Mouse (Mus musculus) heart, embryonic 16.5 days (tissue): Measurements from ENCODE around the gene Wsb2. TPM values are rescaled to one million over a fixed set of nuclear protein-coding genes. Genes with fewer than 3 reads are reported as not detected.
"Not testable (repeated sequence)": the region's sequence is repeated elsewhere in the genome, so short reads cannot be mapped to it uniquely, and the experiment has no call there.

Experiments
- ATAC-seq: fragments of 200-750 bp; cut with Nextera tagmentation; replicated peaks from 2 replicates; pipeline ENCODE4 v1.8.0; 2017; ENCODE audit warnings: moderate number of reproducible peaks; ENCODE audit not compliant: insufficient read depth, low FRiP score; ENCODE audit errors: extremely low read depth
- H3K27ac ChIP-seq: fragments of 300-500 bp; sonication (generic); 2 replicates; pipeline ENCODE4 v1.5.1; 2014; ENCODE audit warnings: mild to moderate bottlenecking, low read length, control low read depth, moderate library complexity
- H3K27me3 ChIP-seq: fragments of 300-500 bp; sonication (generic); 2 replicates; pipeline ENCODE4 v1.6.1; 2014; ENCODE audit warnings: low read length, mixed read lengths; ENCODE audit not compliant: control insufficient read depth, insufficient read depth
- H3K36me3 ChIP-seq: fragments of 300-500 bp; sonication (generic); 2 replicates; pipeline ENCODE4 v1.6.1; 2014; ENCODE audit not compliant: control insufficient read depth, insufficient read depth
- H3K4me1 ChIP-seq: fragments of 300-500 bp; sonication (generic); 2 replicates; pipeline ENCODE4 v1.6.1; 2014; ENCODE audit warnings: low read length, mixed read lengths; ENCODE audit not compliant: control insufficient read depth, insufficient read depth
- H3K4me2 ChIP-seq: fragments of 300-500 bp; sonication (generic); 2 replicates; pipeline ENCODE4 v1.6.1; 2014; ENCODE audit warnings: low read depth, mild to moderate bottlenecking, control low read depth, low read length
- H3K4me3 ChIP-seq: fragments of 300-500 bp; sonication (generic); 2 replicates; pipeline ENCODE4 v1.5.1; 2014; ENCODE audit warnings: mild to moderate bottlenecking, control low read depth, low read length
- H3K9ac ChIP-seq: fragments of 300-500 bp; sonication (generic); 2 replicates; pipeline ENCODE4 v1.6.1; 2014; ENCODE audit warnings: low read length, control low read depth
- H3K9me3 ChIP-seq: fragments of 300-500 bp; sonication (generic); replicated peaks from 2 replicates; pipeline ENCODE4 v1.6.1; 2016; ENCODE audit warnings: low read length; ENCODE audit not compliant: control insufficient read depth
- WGBS: fragments of 180-500 bp; shearing (Covaris S2); extraction: QIAGEN DNeasy Blood & Tissue Kit; methylation state at CpG from one replicate; pipeline ENCODE4 v1.1.7; 2014; 5-methylcytosine and 5-hydroxymethylcytosine counted together
- polyA plus RNA-seq: library from polyadenylated mRNA; unstranded; fragments of >200 nt; fragmentation: Nextera tagmentation; extraction: Ambion mirVana; gene quantifications from 2 replicates; pipeline ENCODE4 v1.2.1, GENCODE M21; 2015

Gene Wsb2
- polyA plus RNA-seq, 1 experiment from 2014 or later, result 75.1 TPM

DNA sequence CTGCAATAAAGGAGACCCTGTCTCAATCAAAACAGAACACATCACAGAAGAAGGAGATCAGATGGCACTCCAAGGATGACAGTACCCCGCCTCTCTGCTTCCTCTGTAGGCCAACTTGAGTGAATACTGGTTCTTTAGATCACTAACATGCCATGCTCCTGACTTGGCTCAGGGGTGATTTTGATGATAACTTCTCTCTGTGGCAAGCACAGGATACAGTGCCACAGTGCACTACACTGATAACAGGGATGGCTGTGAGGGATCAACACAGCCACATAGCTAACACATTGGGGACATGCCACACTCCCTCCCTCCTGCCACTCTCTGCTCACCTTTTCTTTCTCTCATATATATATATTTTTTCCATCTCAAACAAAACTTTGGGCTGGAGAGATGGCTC, 33.8 kb downstream of the Wsb2 start:
- WGBS, result 81% methylated on average over 1 of the region's 1 CpGs
- Histone ChIP-seq H3K27ac (no peak overlapping the region), H3K27me3 (no peaks in the 10 kb centered on the region), H3K9ac (no peak overlapping the region), H3K4me3 (no peak overlapping the region), H3K36me3 (no peaks in the 10 kb centered on the region), H3K4me1 (peaks cover 6% of the 10 kb centered on the region), H3K4me2 (no peak overlapping the region), H3K9me3 (peaks cover 8% of the 10 kb centered on the region; the same call in 1 of the 2 replicates)
- no peak for ATAC-seq

DNA sequence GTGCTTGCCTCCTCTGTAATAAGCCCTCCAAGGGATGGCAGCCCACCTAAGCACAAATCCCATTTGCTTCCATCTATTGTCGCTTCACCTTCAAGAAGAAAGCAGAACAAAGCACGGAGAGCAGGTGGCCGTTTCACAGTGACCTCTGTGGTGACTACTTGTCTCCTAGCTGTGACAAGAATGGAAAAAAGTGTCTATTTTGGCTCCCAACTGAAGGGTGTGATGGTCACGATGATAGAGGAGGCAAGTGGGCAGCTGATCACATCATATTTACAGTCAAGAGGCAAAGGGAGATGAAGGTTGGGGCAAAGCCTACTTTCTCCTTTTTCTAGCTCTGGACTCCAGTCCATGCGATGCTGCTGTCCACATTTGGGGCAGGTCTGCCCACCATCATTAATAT, 38.7 kb downstream of the Wsb2 start:
- Histone ChIP-seq H3K27ac (no peak overlapping the region), H3K27me3 (no peaks in the 10 kb centered on the region), H3K9ac (no peak overlapping the region), H3K4me2 (no peak overlapping the region), H3K4me1 (no peaks in the 10 kb centered on the region), H3K4me3 (no peak overlapping the region), H3K36me3 (no peaks in the 10 kb centered on the region), H3K9me3 (peaks cover 8% of the 10 kb centered on the region; the same call in 1 of the 2 replicates)
- 77% methylated on average over 5 of the region's 5 CpGs for WGBS
- ATAC-seq, result no peak

DNA sequence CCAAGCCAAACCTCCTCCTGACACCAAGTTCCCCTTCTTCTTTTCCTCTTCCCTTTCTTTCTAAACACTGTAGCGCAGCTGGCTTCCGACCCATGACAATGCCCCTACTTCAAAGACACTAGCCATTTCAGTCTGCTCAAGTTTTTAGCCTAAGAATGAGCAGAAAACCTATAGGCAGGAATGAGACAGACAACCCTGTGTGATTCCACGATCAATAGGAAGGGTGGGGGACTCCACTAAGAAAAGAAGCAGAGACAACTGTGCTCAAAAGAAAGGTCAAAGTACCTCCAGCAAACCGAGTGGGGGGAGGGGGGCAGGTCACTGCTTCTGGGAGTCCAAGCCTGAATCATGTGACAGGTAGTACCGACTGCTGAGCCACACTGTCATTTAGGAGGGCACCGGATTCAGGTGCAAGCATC, 39.5 kb downstream of the Wsb2 start:
- H3K4me3 ChIP-seq, result no peak overlapping the region
- no peak overlapping the region for H3K9ac ChIP-seq
- no peak overlapping the region for H3K4me2 ChIP-seq
- H3K4me1 ChIP-seq, result no peaks in the 10 kb centered on the region
- H3K36me3 ChIP-seq, result no peaks in the 10 kb centered on the region
- WGBS, result 68% methylated on average over 6 of the region's 6 CpGs
- no peak overlapping the region for H3K27ac ChIP-seq
- H3K9me3 ChIP-seq, result 0 out of 2 replicates have a peak, but pooled peaks cover 2% of the 10 kb centered on the region
- no peaks in the 10 kb centered on the region for H3K27me3 ChIP-seq
- ATAC-seq, result no peak

DNA sequence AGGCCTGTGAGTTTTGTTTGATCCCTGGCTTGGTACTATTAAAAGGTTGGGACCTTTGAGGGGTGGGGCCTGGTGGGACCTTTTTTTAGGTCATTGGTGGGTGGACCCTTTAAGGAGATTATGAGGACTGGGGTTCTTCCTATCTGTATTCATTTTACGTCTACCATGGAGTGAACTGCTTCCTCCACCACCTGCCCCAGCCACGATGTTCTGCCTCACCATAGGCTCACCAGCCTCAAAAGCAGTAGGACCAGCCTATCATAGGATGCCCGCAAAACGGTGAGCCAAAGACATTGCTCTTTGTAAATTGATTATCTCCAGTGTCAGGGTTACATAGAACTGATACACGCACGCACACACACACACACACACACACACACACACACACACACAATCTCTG, 40.3 kb downstream of the Wsb2 start:
- no peak overlapping the region for H3K27ac ChIP-seq
- H3K36me3 ChIP-seq, result no peaks in the 10 kb centered on the region
- no peak overlapping the region for H3K4me3 ChIP-seq
- no peak overlapping the region for H3K9ac ChIP-seq
- H3K4me1 ChIP-seq, result no peaks in the 10 kb centered on the region
- no peaks in the 10 kb centered on the region for H3K27me3 ChIP-seq
- no peak overlapping the region for H3K4me2 ChIP-seq
- no peak for ATAC-seq
- 0 out of 2 replicates have a peak, but pooled peaks cover 2% of the 10 kb centered on the region for H3K9me3 ChIP-seq
- WGBS, result 71% methylated on average over 6 of the region's 6 CpGs

DNA sequence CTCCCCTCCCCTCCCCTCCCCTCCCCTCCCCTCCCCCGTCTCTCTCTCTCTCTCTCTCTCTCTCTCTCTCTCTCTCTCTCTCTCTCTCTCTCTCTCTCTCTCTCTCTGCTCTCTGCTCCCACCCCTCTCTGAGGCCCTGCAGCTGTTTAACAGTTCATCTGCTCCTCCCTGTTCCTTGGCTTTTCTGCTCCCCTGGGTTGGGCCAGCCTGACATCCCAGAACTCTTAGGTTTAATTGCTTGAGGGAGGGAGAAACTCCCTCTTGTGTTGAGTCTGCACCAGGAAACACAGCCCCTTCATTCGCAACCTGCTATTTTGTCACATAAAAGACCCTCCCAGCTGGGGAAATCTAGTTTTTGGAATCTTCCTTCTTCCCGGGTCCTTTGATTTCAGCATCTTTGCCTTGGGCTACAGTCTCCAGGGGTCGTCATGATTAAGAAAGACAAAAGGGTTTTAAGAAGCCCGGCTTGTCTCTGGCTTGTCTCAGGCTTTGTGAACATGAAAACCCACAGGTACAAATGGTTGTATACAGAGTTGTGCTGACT, 41.0 kb downstream of the Wsb2 start:
- H3K9me3 ChIP-seq, result 0 out of 2 replicates have a peak, but pooled peaks cover 2% of the 10 kb centered on the region
- H3K27me3 ChIP-seq, result no peaks in the 10 kb centered on the region
- no peak overlapping the region for H3K9ac ChIP-seq
- 60% methylated on average over 4 of the region's 5 CpGs for WGBS
- H3K36me3 ChIP-seq, result no peaks in the 10 kb centered on the region
- no peak for ATAC-seq
- no peak overlapping the region for H3K4me3 ChIP-seq
- H3K27ac ChIP-seq, result no peak overlapping the region
- H3K4me1 ChIP-seq, result no peaks in the 10 kb centered on the region
- H3K4me2 ChIP-seq, result no peak overlapping the region

DNA sequence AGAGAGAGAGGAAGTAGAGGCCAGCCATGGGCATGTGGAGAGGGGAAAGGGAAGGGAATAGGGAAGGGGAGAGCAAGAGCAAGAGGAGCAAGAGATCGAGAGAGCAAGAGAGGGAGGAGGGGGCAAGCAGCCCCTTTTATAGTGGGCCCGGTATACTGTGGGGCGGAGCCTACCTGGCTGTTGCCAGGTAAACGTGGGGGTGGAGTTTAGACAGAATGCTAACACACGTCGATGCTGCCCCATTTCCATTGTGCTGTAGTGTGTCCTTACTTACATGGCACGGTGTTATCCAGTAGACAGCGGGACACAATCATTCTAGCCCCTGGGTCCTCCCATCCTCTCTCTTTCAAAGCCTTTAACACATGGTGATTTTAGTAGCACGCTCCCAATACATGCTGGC, 42.2 kb downstream of the Wsb2 start:
- no peak overlapping the region for H3K27ac ChIP-seq
- no peaks in the 10 kb centered on the region for H3K4me1 ChIP-seq
- H3K4me3 ChIP-seq, result no peak overlapping the region
- H3K9me3 ChIP-seq, result no peaks in the 10 kb centered on the region
- no peak for ATAC-seq
- H3K27me3 ChIP-seq, result no peaks in the 10 kb centered on the region
- no peak overlapping the region for H3K4me2 ChIP-seq
- H3K36me3 ChIP-seq, result no peaks in the 10 kb centered on the region
- WGBS, result 74% methylated on average over 9 of the region's 9 CpGs
- H3K9ac ChIP-seq, result no peak overlapping the region

DNA sequence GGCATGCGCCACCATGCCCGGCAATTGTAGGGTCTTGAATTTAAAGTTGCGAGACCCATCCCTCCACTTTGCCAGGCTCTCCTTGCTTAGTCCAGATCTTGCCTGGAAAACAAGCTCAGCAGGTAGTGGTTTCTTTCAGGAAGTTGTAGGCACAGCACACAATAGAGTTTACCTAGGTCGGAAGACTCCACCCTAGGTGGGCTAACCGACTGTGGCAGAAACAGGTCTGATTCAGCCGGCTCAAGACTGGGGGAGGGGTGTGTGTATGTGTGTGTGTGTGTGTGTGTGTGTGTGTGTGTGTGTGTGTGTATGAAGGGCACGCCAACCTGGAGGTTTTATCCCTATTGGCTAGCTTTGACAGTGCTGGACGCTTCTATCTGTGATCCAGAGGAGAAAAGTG, 46.5 kb downstream of the Wsb2 start:
- H3K4me3 ChIP-seq, result no peak overlapping the region
- no peak overlapping the region for H3K9ac ChIP-seq
- no peak for ATAC-seq
- H3K4me2 ChIP-seq, result no peak overlapping the region
- H3K36me3 ChIP-seq, result no peaks in the 10 kb centered on the region
- H3K27me3 ChIP-seq, result no peaks in the 10 kb centered on the region
- no peaks in the 10 kb centered on the region for H3K4me1 ChIP-seq
- H3K9me3 ChIP-seq, result 0 out of 2 replicates have a peak, but pooled peaks cover 2% of the 10 kb centered on the region
- 79% methylated on average over 8 of the region's 8 CpGs for WGBS
- no peak overlapping the region for H3K27ac ChIP-seq

DNA sequence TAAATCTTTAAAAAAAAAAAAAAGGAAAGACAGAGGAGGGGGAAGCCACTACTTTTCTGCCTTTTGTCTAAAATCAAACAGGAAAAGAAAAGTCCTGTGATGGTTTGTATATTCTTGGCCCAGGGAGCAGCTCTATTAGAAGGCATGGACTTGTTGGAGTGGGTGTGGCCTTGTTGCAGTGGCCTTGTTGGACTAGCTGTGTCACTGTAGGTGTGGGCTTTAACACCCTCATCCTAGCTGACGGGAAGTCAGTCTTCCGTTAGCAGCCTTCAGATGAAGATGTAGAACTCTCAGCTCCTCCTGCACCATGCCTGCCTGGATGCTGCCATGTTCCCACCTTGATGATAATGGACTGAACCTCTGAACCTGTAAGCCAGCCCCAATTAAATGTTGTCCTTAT, 47.6 kb downstream of the Wsb2 start:
- 86% methylated on average over 2 of the region's 2 CpGs for WGBS
- H3K4me1 ChIP-seq, H3K9me3 ChIP-seq, H3K4me3 ChIP-seq, H3K9ac ChIP-seq, H3K4me2 ChIP-seq, H3K27ac ChIP-seq, ATAC-seq, H3K36me3 ChIP-seq, H3K27me3 ChIP-seq: not testable (repeated sequence)

DNA sequence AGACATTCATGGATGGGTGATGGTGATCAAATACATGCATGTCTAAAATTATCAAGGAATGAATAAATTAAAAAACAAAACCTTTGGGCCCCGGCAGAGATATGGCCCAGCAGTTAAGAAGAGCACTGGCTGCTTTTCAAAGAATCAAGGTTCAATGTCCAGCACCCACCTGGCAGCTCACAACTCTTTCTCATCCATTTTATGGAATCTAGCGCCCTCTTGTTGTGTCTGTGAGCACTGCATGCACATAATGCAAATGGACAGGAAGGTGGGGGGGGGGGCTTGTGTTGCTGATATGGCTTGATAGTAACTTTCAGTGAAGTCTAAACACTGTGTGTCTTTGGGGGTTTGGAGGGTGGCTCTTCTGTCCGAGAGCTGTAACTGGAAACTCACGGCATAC, 51.1 kb downstream of the Wsb2 start:
- 60% methylated on average over 4 of the region's 4 CpGs for WGBS
- H3K36me3 ChIP-seq, result no peaks in the 10 kb centered on the region
- H3K27me3 ChIP-seq, result peaks cover 22% of the 10 kb centered on the region
- no peak overlapping the region for H3K4me2 ChIP-seq
- H3K9ac ChIP-seq, result no peak overlapping the region
- 0 out of 2 replicates have a peak, but pooled peaks cover 2% of the 10 kb centered on the region for H3K9me3 ChIP-seq
- H3K4me1 ChIP-seq, result no peaks in the 10 kb centered on the region
- no peak overlapping the region for H3K4me3 ChIP-seq
- no peak for ATAC-seq
- no peak overlapping the region for H3K27ac ChIP-seq
